Mouse (Mus musculus): ENCODE measurements at regions not wholly inside any gene's neighbourhood (a gene's known extent, or its start where the extent isn't known, plus 50 kb on each side); places are given as distances from the start of the nearest gene placed in this dataset.

GRCm38 (mm10) chr10:118045427-118045826, 96.2 kb upstream of the Mdm1 start:
- no peak overlapping the region for H3K4me3 ChIP-seq (ENCODE audit: insufficient read depth, low read depth, low read length)
- no peak overlapping the region for H3K9ac ChIP-seq (ENCODE audit: low read depth, low read length)
- WGBS, result 93% methylated on average over 2 of the region's 2 CpGs
- no peak for TF ChIP-seq POLR2A (IDR thresholded peaks at IDR 0.05; ENCODE audit: extremely low read depth, insufficient read depth, low read length)
- no peak for TF ChIP-seq CTCF (IDR thresholded peaks at IDR 0.05; ENCODE audit: low read depth, low read length)
- no peaks in the 10 kb centered on the region for H3K79me2 ChIP-seq (ENCODE audit: control insufficient read depth, insufficient read depth, low read length)
- no peaks in the 10 kb centered on the region for H3K36me3 ChIP-seq (ENCODE audit: control insufficient read depth, insufficient read depth, low read length)
- H3K27ac ChIP-seq (replicated peaks; ENCODE audit: insufficient read depth, low read depth, low read length), result no peak overlapping the region
- no peaks in the 10 kb centered on the region for H3K27me3 ChIP-seq (ENCODE audit: control insufficient read depth, insufficient read depth, low read length)
- no peak for DNase-seq (ENCODE audit: extremely low read depth, low read depth, low spot score)
- peaks cover 2% of the 10 kb centered on the region; the same call in 1 of the 2 replicates for H3K4me1 ChIP-seq (ENCODE audit: control insufficient read depth, insufficient read depth, low read length)

GRCm38 (mm10) chr10:118046328-118046727, 95.3 kb upstream of the Mdm1 start:
- WGBS, result 94% methylated on average over 4 of the region's 4 CpGs
- TF ChIP-seq CTCF (IDR thresholded peaks at IDR 0.05; ENCODE audit: low read depth, low read length), result no peak
- Histone ChIP-seq H3K4me1 (ENCODE audit: control insufficient read depth, insufficient read depth, low read length) (peaks cover 2% of the 10 kb centered on the region; the same call in 1 of the 2 replicates), H3K4me3 (ENCODE audit: insufficient read depth, low read depth, low read length) (no peak overlapping the region), H3K27me3 (ENCODE audit: control insufficient read depth, insufficient read depth, low read length) (no peaks in the 10 kb centered on the region), H3K36me3 (ENCODE audit: control insufficient read depth, insufficient read depth, low read length) (no peaks in the 10 kb centered on the region), H3K79me2 (ENCODE audit: control insufficient read depth, insufficient read depth, low read length) (no peaks in the 10 kb centered on the region), H3K9ac (ENCODE audit: low read depth, low read length) (no peak overlapping the region), H3K27ac (replicated peaks; ENCODE audit: insufficient read depth, low read depth, low read length) (no peak overlapping the region)
- DNase-seq (ENCODE audit: extremely low read depth, low read depth, low spot score), result no peak

GRCm38 (mm10) chr10:118046831-118047230, 94.8 kb upstream of the Mdm1 start:
- WGBS, result 86% methylated on average over 1 of the region's 1 CpGs

GRCm38 (mm10) chr10:118049330-118049729, 92.3 kb upstream of the Mdm1 start:
- no peak overlapping the region for H3K4me3 ChIP-seq (ENCODE audit: insufficient read depth, low read depth, low read length)
- no peaks in the 10 kb centered on the region for H3K79me2 ChIP-seq (ENCODE audit: control insufficient read depth, insufficient read depth, low read length)
- peak overlapping the region; percentile 49 for H3K27ac ChIP-seq (replicated peaks; ENCODE audit: insufficient read depth, low read depth, low read length)
- H3K36me3 ChIP-seq (ENCODE audit: control insufficient read depth, insufficient read depth, low read length), result no peaks in the 10 kb centered on the region
- peaks cover 2% of the 10 kb centered on the region; the same call in 1 of the 2 replicates for H3K4me1 ChIP-seq (ENCODE audit: control insufficient read depth, insufficient read depth, low read length)
- no peak overlapping the region for H3K9ac ChIP-seq (ENCODE audit: low read depth, low read length)
- 39% methylated on average over 10 of the region's 10 CpGs for WGBS
- DNase-seq (ENCODE audit: extremely low read depth, low read depth, low spot score), result peak; percentile 50
- TF ChIP-seq CTCF (IDR thresholded peaks at IDR 0.05; ENCODE audit: low read depth, low read length), result no peak
- TF ChIP-seq POLR2A (IDR thresholded peaks at IDR 0.05; ENCODE audit: extremely low read depth, insufficient read depth, low read length), result no peak
- no peaks in the 10 kb centered on the region for H3K27me3 ChIP-seq (ENCODE audit: control insufficient read depth, insufficient read depth, low read length)

More at GRCm38 (mm10) chr10:118046831-118047230, 94.8 kb upstream of the Mdm1 start:
- no peak for DNase-seq (ENCODE audit: extremely low read depth, low read depth, low spot score)
- Histone ChIP-seq H3K27me3 (ENCODE audit: control insufficient read depth, insufficient read depth, low read length) (no peaks in the 10 kb centered on the region), H3K9ac (ENCODE audit: low read depth, low read length) (no peak overlapping the region), H3K27ac (replicated peaks; ENCODE audit: insufficient read depth, low read depth, low read length) (no peak overlapping the region), H3K4me1 (ENCODE audit: control insufficient read depth, insufficient read depth, low read length) (peaks cover 2% of the 10 kb centered on the region; the same call in 1 of the 2 replicates), H3K4me3 (ENCODE audit: insufficient read depth, low read depth, low read length) (no peak overlapping the region), H3K36me3 (ENCODE audit: control insufficient read depth, insufficient read depth, low read length) (no peaks in the 10 kb centered on the region), H3K79me2 (ENCODE audit: control insufficient read depth, insufficient read depth, low read length) (no peaks in the 10 kb centered on the region)
- no peak for TF ChIP-seq CTCF (IDR thresholded peaks at IDR 0.05; ENCODE audit: low read depth, low read length)
- TF ChIP-seq POLR2A (IDR thresholded peaks at IDR 0.05; ENCODE audit: extremely low read depth, insufficient read depth, low read length), result no peak

GRCm38 (mm10) chr10:118050152-118050641, 91.4 kb upstream of the Mdm1 start:
- Histone ChIP-seq H3K79me2 (ENCODE audit: control insufficient read depth, insufficient read depth, low read length) (no peaks in the 10 kb centered on the region), H3K36me3 (ENCODE audit: control insufficient read depth, insufficient read depth, low read length) (no peaks in the 10 kb centered on the region), H3K4me3 (ENCODE audit: insufficient read depth, low read depth, low read length) (no peak overlapping the region), H3K27me3 (ENCODE audit: control insufficient read depth, insufficient read depth, low read length) (no peaks in the 10 kb centered on the region), H3K4me1 (ENCODE audit: control insufficient read depth, insufficient read depth, low read length) (peaks cover 2% of the 10 kb centered on the region; the same call in 1 of the 2 replicates), H3K9ac (ENCODE audit: low read depth, low read length) (no peak overlapping the region), H3K27ac (replicated peaks; ENCODE audit: insufficient read depth, low read depth, low read length) (no peak overlapping the region)
- 67% methylated on average over 5 of the region's 5 CpGs for WGBS
- TF ChIP-seq CTCF (IDR thresholded peaks at IDR 0.05; ENCODE audit: low read depth, low read length) (no peak), POLR2A (IDR thresholded peaks at IDR 0.05; ENCODE audit: extremely low read depth, insufficient read depth, low read length) (no peak)
- DNase-seq (ENCODE audit: extremely low read depth, low read depth, low spot score), result no peak

GRCm38 (mm10) chr10:118052042-118052441, 89.6 kb upstream of the Mdm1 start:
- 62% methylated on average over 11 of the region's 11 CpGs for WGBS
- Histone ChIP-seq H3K27me3 (ENCODE audit: control insufficient read depth, insufficient read depth, low read length) (no peaks in the 10 kb centered on the region), H3K79me2 (ENCODE audit: control insufficient read depth, insufficient read depth, low read length) (no peaks in the 10 kb centered on the region), H3K4me1 (ENCODE audit: control insufficient read depth, insufficient read depth, low read length) (peaks cover 2% of the 10 kb centered on the region; the same call in 1 of the 2 replicates), H3K27ac (replicated peaks; ENCODE audit: insufficient read depth, low read depth, low read length) (no peak overlapping the region), H3K36me3 (ENCODE audit: control insufficient read depth, insufficient read depth, low read length) (no peaks in the 10 kb centered on the region), H3K9ac (ENCODE audit: low read depth, low read length) (no peak overlapping the region), H3K4me3 (ENCODE audit: insufficient read depth, low read depth, low read length) (no peak overlapping the region)
- TF ChIP-seq CTCF (IDR thresholded peaks at IDR 0.05; ENCODE audit: low read depth, low read length) (no peak), POLR2A (IDR thresholded peaks at IDR 0.05; ENCODE audit: extremely low read depth, insufficient read depth, low read length) (no peak)
- peak; percentile 26 for DNase-seq (ENCODE audit: extremely low read depth, low read depth, low spot score)
